ENCODE assay signal across 8 mouse cellular contexts in the genomic region with DNA sequence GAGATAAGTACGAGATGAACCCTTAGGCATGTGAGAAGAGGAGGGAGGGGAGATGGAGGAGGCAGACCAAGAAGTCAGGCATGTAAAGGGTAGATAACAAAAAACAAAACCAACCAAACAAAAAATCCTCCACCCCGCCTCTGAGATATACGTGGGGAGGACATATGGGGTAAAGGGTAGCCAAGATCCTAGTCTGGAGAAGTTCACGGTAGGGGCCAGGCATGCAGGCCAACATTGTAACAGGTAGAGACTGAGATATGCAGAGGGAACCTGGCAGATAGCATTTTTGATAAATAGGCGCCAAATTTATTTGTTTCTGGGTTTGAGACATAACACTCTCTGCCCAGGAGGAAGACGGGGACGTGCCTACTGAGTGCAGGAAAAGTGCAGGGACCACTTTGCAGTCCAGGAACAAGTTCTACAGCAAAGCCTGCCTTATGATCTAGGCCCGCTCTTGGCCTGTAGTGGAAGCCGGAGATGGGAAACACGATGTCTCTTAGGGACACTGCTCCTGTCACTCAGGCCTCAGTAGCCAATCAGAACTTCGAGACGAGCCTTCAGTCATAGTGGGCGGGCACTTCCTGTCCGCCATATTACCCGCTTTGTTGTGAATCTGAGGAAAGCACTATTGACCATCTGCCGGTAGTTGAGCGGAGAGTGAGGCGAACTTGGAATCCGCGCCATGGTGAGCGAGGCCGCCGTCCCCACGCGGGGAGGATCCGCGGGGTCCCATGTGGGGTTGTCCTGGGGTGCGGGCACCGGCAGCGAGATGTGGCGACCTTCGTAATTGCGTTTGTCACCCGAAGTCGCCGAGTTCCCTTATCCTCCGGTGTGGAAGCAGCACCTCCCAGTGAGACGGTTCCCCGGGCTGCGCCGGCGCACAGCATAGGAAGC. TPM values are rescaled to one million over a fixed set of nuclear protein-coding genes. Genes with fewer than 3 reads are reported as not detected.
DNase-seq lines count a peak whose midpoint lies in the region; ATAC-seq and TF ChIP-seq lines count a peak whose summit lies in the region.
"Not testable (repeated sequence)": the region's sequence is repeated elsewhere in the genome, so short reads cannot be mapped to it uniquely, and the experiment has no call there.

A gene (plus strand): TSS at position 626 of the 894 bp plus-strand sequence.

- H3K9me3 ChIP-seq in CH12.LX (replicated peaks; ENCODE audit: low read length); forebrain, embryonic 13.5 days (replicated peaks); heart, postnatal 0 days (replicated peaks; ENCODE audit: control insufficient read depth, low read length); liver, embryonic 14.5 days (ENCODE audit: control insufficient read depth, low read length); neural tube, embryonic 11.5 days (ENCODE audit: control insufficient read depth, low read length); stomach, postnatal 0 days (ENCODE audit: control insufficient read depth, low read length): not testable (repeated sequence)

- not testable (repeated sequence) for TF ChIP-seq CTCF in CH12.LX (conservative IDR thresholded peaks at IDR 0.05 in 1 of 2, IDR thresholded peaks at IDR 0.05 in 1 of 2; ENCODE audit: low read depth in 2 of 2, low read length in 2 of 2); heart, postnatal 0 days (IDR thresholded peaks at IDR 0.05; ENCODE audit: low read depth); liver, embryonic 14.5 days (IDR thresholded peaks at IDR 0.05; ENCODE audit: low read depth); stomach, postnatal 0 days (IDR thresholded peaks at IDR 0.05; ENCODE audit: low read depth)

- not testable (repeated sequence) for H3K79me2 ChIP-seq in CH12.LX (replicated peaks; ENCODE audit: control insufficient read depth, extremely low read depth, insufficient read depth, poor library complexity, severe bottlenecking)

- not testable (repeated sequence) for H3K36me3 ChIP-seq in CH12.LX (replicated peaks in 1 of 2; ENCODE audit: control insufficient read depth in 1 of 2, insufficient read depth in 1 of 2, low read length in 1 of 2); forebrain, embryonic 13.5 days (ENCODE audit: poor library complexity, severe bottlenecking); heart, postnatal 0 days (replicated peaks; ENCODE audit: control insufficient read depth, insufficient read depth, low read length); liver, embryonic 14.5 days (replicated peaks; ENCODE audit: control insufficient read depth, insufficient read depth, low read depth); neural tube, embryonic 11.5 days (ENCODE audit: control insufficient read depth, insufficient read depth, low read length); stomach, postnatal 0 days (ENCODE audit: control insufficient read depth, insufficient read depth, low read length)

- dilution Hi-C loops in CH12.LX (cut with MboI; ENCODE audit: extremely low pct_ligation_motif_present, extremely low pct_unique_long_range_greater_than_20kb, low sequenced_read_pairs) = not testable (repeated sequence)

- H3K4me1 ChIP-seq in CH12.LX (ENCODE audit: control insufficient read depth in 1 of 2, insufficient read depth in 2 of 2); forebrain, embryonic 13.5 days; heart, postnatal 0 days (ENCODE audit: control insufficient read depth, insufficient read depth); liver, embryonic 14.5 days (replicated peaks; ENCODE audit: control insufficient read depth in 2 of 2, insufficient read depth in 2 of 2, low read length in 1 of 2); neural tube, embryonic 11.5 days (ENCODE audit: control insufficient read depth, insufficient read depth, low read length); stomach, postnatal 0 days (replicated peaks; ENCODE audit: control insufficient read depth, insufficient read depth): not testable (repeated sequence)

- WGBS in forebrain, embryonic 13.5 days = 23% methylated on average over 42 of the region's 42 CpGs
- WGBS in heart, postnatal 0 days = 17% methylated on average over 39 of the region's 42 CpGs
- WGBS in liver, embryonic 14.5 days (ENCODE audit: insufficient replicate concordance) = 13% methylated on average over 39 of the region's 42 CpGs
- WGBS in neural tube, embryonic 11.5 days = 20% methylated on average over 42 of the region's 42 CpGs
- WGBS in stomach, postnatal 0 days = 17% methylated on average over 42 of the region's 42 CpGs

- TF ChIP-seq EP300 in CH12.LX (IDR thresholded peaks at IDR 0.05; ENCODE audit: low read length); heart, postnatal 0 days (IDR thresholded peaks at IDR 0.05; ENCODE audit: low read depth); liver, embryonic 14.5 days (IDR thresholded peaks at IDR 0.05; ENCODE audit: low read depth); stomach, postnatal 0 days (optimal IDR thresholded peaks at IDR 0.05): not testable (repeated sequence)

- TF ChIP-seq RAD21 in CH12.LX (IDR thresholded peaks at IDR 0.05; ENCODE audit: low read depth, low read length) = not testable (repeated sequence)

- peak; percentile 66 for TF ChIP-seq POLR2A in CH12.LX (IDR thresholded peaks at IDR 0.05; ENCODE audit: low read depth, low read length)

- peak; percentile 98 for ATAC-seq in forebrain, embryonic 13.5 days
- peak; percentile 98 for ATAC-seq in heart, postnatal 0 days (ENCODE audit: insufficient read depth, low read depth)
- ATAC-seq in liver, embryonic 14.5 days (ENCODE audit: insufficient read depth) = peak; percentile 95
- peak; percentile 99 for ATAC-seq in neural tube, embryonic 11.5 days (ENCODE audit: insufficient read depth, low FRiP score, low TSS enrichment)
- ATAC-seq in stomach, postnatal 0 days (ENCODE audit: low FRiP score, low TSS enrichment) = peak; percentile 96

- H3K4me2 ChIP-seq in CH12.LX (ENCODE audit: insufficient read depth, low read depth, poor library complexity, severe bottlenecking) = peak within 1 kb of the TSS; percentile 61
- H3K4me2 ChIP-seq in forebrain, embryonic 13.5 days = peak within 1 kb of the TSS; percentile 51
- H3K4me2 ChIP-seq in heart, postnatal 0 days (ENCODE audit: low read depth, low read length) = peak within 1 kb of the TSS; percentile 56
- peak within 1 kb of the TSS; percentile 50 for H3K4me2 ChIP-seq in liver, embryonic 14.5 days (ENCODE audit: low read depth)
- peak within 1 kb of the TSS; percentile 35 for H3K4me2 ChIP-seq in neural tube, embryonic 11.5 days (ENCODE audit: low read depth)
- peak within 1 kb of the TSS; percentile 47 for H3K4me2 ChIP-seq in stomach, postnatal 0 days (replicated peaks; ENCODE audit: low read depth)

- in situ Hi-C loops in CH12.LX (cut with MboI; ENCODE audit: low pct_ligation_motif_present, low pct_unique_long_range_greater_than_20kb, low sequenced_read_pairs) = not testable (repeated sequence)

- DNase-seq in CH12.LX (ENCODE audit: extremely low read depth) = peak; percentile 93
- peak; percentile 60 for DNase-seq in c-Kit-positive CD71-positive TER-119-positive erythroid progenitor cells, embryonic 14.5 days (ENCODE audit: low spot score)
- DNase-seq in heart, postnatal 0 days (ENCODE audit: low spot score) = peak; percentile 29
- DNase-seq in kidney, postnatal 36 days = peak; percentile 28 to 61
- peak; percentile 59 to 67 (median 66) for DNase-seq in liver, embryonic 14.5 days (ENCODE audit: low read depth in 3 of 3, low spot score in 3 of 3)
- DNase-seq in neural tube, embryonic 11.5 days (ENCODE audit: low spot score) = peak; percentile 79
- DNase-seq in stomach, postnatal 0 days (ENCODE audit: low spot score) = peak; percentile 51

- peak within 1 kb of the TSS; percentile 84 for H3K27ac ChIP-seq in CH12.LX (ENCODE audit: insufficient read depth, low read depth)
- peak within 1 kb of the TSS; percentile 88 for H3K27ac ChIP-seq in forebrain, embryonic 13.5 days
- H3K27ac ChIP-seq in heart, postnatal 0 days (ENCODE audit: low read depth) = peak within 1 kb of the TSS; percentile 86
- H3K27ac ChIP-seq in liver, embryonic 14.5 days = not testable (repeated sequence)
- H3K27ac ChIP-seq in neural tube, embryonic 11.5 days (ENCODE audit: low read depth, low read length) = 0 out of 2 replicates have a peak within 1 kb of the TSS, but pooled peaks have one; percentile 53
- H3K27ac ChIP-seq in stomach, postnatal 0 days (replicated peaks) = peak within 1 kb of the TSS; percentile 67

- peak within 1 kb of the TSS; percentile 56 to 80 (median 63) for H3K4me3 ChIP-seq in CH12.LX (replicated peaks in 1 of 3; ENCODE audit: low read depth in 2 of 3, low read length in 2 of 3, poor library complexity in 1 of 3)
- H3K4me3 ChIP-seq in forebrain, embryonic 13.5 days = peak within 1 kb of the TSS; percentile 46
- peak within 1 kb of the TSS; percentile 56 for H3K4me3 ChIP-seq in heart, postnatal 0 days (ENCODE audit: low read depth, low read length)
- H3K4me3 ChIP-seq in liver, embryonic 14.5 days (ENCODE audit: insufficient read depth in 1 of 2, low read depth in 2 of 2, low read length in 2 of 2) = peak within 1 kb of the TSS; percentile 53 to 74
- H3K4me3 ChIP-seq in neural tube, embryonic 11.5 days (ENCODE audit: low read depth, low read length) = peak within 1 kb of the TSS; percentile 39
- peak within 1 kb of the TSS; percentile 42 for H3K4me3 ChIP-seq in stomach, postnatal 0 days (ENCODE audit: low read depth, low read length)

- H3K27me3 ChIP-seq in CH12.LX (replicated peaks); forebrain, embryonic 13.5 days; heart, postnatal 0 days (ENCODE audit: control insufficient read depth, insufficient read depth, low read length); liver, embryonic 14.5 days (ENCODE audit: control insufficient read depth, insufficient read depth, low read length); neural tube, embryonic 11.5 days (ENCODE audit: control insufficient read depth, insufficient read depth, low read length); stomach, postnatal 0 days (ENCODE audit: control insufficient read depth, insufficient read depth, low read length): not testable (repeated sequence)

- H3K9ac ChIP-seq in CH12.LX (ENCODE audit: insufficient read depth, low read depth) = peak within 1 kb of the TSS; percentile 65
- peak within 1 kb of the TSS; percentile 63 for H3K9ac ChIP-seq in forebrain, embryonic 13.5 days
- H3K9ac ChIP-seq in heart, postnatal 0 days (replicated peaks; ENCODE audit: low read depth, low read length); liver, embryonic 14.5 days (replicated peaks): not testable (repeated sequence)
- H3K9ac ChIP-seq in neural tube, embryonic 11.5 days (ENCODE audit: low read length) = peak within 1 kb of the TSS; percentile 53
- peak within 1 kb of the TSS; percentile 52 for H3K9ac ChIP-seq in stomach, postnatal 0 days (ENCODE audit: low read length)

RNA-seq across cellular contexts. Expression of the gene that starts here (rescaled TPM):
- 2.8 and 4.1 TPM in 2 replicates for total RNA-seq in CH12.LX (2012; rRNA removed)
- total RNA-seq in CH12.LX (2014; rRNA removed) = 9.0 and 9.6 TPM in 2 replicates
- polyA plus RNA-seq in CH12.LX (2012; ENCODE audit: insufficient read length, low read depth) = 2.6 and 3.3 TPM in 2 replicates
- 5.3 and 6.1 TPM in 2 replicates for polyA plus RNA-seq in forebrain, embryonic 13.5 days (2015; fragmentation: Nextera tagmentation; extraction: Ambion mirVana)
- 1.4 and 1.6 TPM in 2 replicates for total RNA-seq in heart, postnatal 0 days (2014; rRNA removed; ENCODE audit: low replicate concordance)
- 1.7 and 1.9 TPM in 2 replicates for polyA plus RNA-seq in heart, postnatal 0 days (2015; fragmentation: Nextera tagmentation; extraction: Ambion mirVana)
- 0.14 and 0.28 TPM in 2 replicates for polyA plus RNA-seq in liver, embryonic 14.5 days (2012; rRNA removed)
- 0.44 and 0.63 TPM in 2 replicates for polyA plus RNA-seq in liver, embryonic 14.5 days (2014; fragmentation: Nextera tagmentation; extraction: Ambion mirVana)
- 6.0 and 7.4 TPM in 2 replicates for polyA plus RNA-seq in neural tube, embryonic 11.5 days (2014; fragmentation: Nextera tagmentation; extraction: Ambion mirVana)
- 0.97 and 1.0 TPM in 2 replicates for polyA plus RNA-seq in stomach, postnatal 0 days (2015; fragmentation: Nextera tagmentation; extraction: Ambion mirVana)

Comparison
In these comparisons a context has a peak if more than half of its experiments do, and no peak if none do; other contexts are left out.
1. Peak in DNase-seq, ATAC-seq, H3K4me3 ChIP-seq and H3K4me2 ChIP-seq in liver, embryonic 14.5 days; RNA of the gene not detected or under 1 TPM.
2. DNase-seq: peak in every context shown above with its lines; median percentile 93 in CH12.LX; 79 in neural tube, embryonic 11.5 days; 66 in liver, embryonic 14.5 days; 60 in c-Kit-positive CD71-positive TER-119-positive erythroid progenitor cells, embryonic 14.5 days; 51 in stomach, postnatal 0 days; 44 in kidney, postnatal 36 days; 29 in heart, postnatal 0 days.